Mouse (Mus musculus) spleen, postnatal 14 days (tissue): Measurements from ENCODE around the gene Fgf8.

Experiments
- DNase-seq, 2 experiments: peaks; one replicate each; pipeline ENCODE4 v3.0.0; 2021 to 2022; ENCODE audit warnings: low spot score in 2 of 2

The Fgf8 gene

DNA sequence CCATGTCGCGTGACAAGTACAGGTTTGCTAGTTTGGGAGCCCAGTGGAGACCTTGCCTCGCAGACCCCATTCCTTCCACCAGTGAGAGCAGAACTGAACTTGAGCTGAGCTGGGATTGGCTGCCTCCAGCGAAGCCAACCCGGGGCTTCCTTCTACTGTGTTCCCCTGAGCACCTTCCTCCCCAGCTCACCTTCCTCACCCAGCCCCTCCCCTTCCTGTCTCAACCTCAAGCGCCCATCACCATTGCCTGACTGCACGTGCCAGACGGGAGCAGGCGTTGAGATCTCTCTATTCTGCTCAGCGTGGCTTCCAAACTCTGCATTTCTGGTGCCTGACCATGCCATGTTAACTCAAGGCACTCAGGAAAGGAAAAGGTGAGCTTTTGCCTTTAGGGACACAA lies 15.5 kb downstream of the Fgf8 start:
- no peak for DNase-seq

DNA sequence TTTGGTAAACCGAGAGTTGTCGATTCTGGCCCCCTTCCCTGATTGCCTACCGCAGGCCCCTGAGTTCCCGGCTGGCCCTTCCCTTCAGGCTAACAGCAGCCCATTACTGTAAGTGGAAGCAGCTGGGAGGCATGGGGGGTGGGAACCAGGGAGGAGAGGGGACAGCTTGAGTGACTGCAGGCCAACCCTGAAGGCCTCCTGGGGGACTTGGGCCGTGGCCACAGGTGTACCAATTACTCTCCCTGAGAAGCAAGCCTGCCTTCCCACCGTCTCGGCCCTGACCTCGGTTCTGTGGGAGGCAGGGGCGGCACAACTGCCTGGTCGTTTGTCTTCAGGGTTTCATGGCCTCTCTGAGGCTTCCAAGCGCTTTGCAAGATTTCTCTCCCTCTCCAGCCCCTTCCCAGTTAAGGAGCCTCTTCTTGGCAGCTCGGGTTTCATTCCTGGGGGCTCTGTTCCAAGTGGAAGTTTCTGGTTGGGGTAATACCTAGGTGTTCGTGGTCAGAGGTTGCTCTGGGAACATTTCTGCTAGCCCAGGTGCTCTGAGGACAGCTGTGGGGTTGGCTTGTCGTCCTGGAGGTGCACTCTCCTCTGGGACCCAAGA lies 16.9 kb downstream of the Fgf8 start:
- no peak for DNase-seq

DNA sequence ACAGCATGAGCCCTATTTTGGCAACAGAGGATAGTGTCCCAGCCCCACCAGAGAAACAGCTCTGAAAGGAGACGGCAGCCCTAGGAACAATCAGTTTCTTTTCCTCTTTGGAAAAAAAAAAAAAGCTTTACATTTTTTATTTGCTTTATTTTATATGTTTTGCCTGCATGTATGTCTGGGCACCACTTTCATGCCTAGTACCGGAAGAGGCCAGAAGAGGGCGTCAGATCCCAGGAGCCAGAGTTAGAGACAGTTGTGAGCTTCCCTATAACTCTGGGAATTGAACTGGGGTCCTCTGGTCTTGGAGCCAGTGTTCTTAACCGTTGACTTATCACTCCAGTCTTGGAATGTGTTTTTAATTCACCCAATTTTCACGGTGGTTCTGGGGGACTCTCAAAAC lies 20.5 kb downstream of the Fgf8 start:
- no peak for DNase-seq

DNA sequence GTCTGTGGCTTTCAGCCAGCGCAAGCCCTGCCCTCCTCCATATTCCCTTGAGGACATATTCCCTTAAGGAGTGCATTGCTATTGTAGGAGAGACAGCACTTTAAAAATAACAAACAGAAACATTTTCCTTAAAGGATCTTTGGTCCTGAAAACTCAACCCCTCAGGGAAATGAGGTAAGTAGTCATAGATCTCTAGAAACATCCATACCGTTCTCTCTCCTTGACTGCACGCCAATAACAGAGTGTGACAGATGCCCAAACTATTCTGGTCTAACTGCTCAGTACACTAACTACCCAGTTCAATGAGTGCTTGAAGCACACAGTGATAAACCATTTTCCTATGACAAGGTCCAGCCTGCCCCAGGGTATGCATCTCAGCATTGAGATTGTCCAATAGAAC lies 24.4 kb downstream of the Fgf8 start:
- no peak for DNase-seq

DNA sequence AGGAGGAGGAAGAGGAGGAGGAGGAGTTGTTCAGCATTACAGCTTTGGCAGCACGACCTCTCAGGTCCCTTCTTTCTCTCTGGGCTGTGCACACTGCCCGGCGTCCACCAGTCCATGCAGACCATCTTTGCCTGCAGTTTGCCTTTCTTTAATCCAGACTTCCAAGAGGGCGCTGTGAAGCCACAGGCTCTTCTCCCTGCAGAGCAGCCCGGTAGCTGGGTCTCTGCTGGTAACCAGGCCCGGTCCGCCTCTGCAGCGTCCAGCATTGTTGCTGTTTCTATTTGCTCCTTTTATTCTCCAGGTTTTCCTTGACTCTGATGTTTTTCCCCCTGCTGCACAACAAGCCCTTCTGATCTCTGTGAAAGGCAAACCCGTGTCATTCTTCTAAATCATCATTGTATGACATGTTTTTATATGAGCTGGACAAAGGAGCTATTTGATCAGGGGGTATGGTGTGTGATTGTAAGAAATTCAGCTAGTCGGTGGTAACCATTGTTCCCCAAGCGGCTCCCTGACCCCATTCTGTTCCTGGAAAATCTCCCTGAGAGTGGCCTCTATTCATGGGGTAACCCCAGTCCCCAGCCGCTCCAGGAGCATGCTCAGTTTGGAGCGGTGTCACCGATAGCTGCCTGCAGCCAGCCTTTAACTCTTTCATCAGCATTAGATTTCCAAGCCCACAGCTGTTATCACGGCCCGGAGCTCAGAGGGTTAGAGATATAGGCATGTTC lies 25.1 kb downstream of the Fgf8 start:
- DNase-seq, result no peak

DNA sequence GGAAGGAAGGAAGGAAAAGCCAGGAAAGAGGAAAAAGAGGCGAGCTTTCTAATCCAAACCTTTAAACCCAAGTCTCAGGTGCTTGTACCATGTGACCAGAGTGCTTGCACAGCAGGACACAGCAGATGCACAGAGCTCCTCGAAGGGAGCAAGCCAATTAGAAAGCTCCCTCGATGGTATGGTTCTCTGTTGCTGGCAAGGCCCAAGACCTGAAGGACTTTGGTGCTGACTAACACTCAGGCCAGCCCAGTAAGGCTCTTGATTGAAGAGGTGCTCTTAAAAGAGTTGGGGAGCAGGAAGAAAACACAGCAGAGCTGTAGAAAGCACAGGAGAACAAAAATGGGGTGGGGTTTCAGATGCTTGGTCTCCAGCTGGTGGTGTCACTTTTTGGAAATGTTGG lies 34.0 kb downstream of the Fgf8 start:
- DNase-seq, result no peak

DNA sequence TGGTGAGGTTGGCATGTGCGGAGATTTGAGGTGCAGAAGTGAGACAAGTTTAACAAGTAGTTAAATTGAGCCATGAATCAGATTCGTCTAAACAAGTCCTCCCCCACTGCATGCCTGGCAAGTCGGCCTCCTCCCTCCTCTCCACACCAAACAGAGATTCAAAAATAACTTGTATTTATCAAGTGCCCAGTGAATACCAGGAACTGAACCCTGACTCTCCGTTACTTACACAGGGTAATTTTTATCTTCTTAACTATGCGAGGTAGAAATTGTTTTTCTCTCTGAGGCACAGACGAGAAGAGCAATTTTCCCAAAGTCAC lies 46.5 kb downstream of the Fgf8 start:
- no peak for DNase-seq

DNA sequence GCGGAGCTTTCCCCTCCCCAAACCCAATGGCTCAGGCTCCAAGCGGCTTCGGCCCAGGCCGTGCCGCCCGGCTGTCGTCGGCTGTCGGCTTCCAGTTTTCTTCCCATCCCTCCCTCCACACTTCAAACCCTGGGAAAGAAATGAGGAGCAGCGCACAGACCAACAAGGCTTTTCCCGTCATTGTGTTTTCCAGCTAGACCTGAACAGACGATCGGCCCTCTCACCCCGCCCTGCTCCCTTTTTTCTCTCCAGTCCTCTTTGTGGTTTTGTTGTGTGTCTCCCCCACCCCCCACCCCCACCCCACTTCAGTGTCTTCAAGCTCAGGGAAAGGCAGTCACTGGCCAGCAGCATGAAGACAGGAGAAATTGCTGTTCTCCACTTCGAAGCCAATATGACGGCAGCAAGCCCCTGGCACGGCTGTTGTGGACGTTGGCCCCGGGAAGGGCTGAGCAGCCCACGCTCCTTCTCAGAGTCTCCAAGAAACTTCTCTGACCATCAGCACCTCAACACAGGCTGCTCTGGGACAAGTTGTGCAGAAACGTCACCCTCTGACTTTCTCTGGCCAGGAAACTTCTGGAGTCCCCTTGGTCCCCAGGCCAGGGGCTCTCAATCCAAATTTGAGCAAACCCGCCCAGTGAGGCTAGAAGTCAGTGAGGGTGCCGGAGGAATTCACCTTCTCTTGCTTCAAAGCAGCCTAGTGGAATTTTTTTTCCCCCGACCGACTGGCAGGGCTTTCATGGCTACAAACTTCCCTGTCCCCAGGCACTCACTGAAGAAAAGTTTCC lies 47.0 kb downstream of the Fgf8 start:
- DNase-seq, result no peak

DNA sequence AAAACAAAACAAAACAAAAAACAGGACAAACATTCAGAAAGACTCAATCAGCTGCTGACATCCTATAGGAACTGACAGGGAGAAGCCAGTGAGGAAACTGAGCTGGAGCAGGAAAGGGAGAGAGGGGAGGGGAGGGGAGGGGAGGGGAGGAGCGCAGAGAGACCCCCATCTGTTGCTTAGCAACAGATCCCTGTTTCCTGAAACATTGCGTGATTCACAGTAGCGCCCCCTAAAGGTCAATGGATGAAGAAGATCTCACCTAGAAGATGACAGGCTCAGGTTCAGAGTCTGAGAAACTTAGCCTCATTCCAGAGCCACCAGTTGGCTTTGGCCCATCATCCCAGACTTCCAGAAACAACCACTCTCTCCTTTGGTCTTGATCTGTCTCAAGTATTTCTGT lies 48.7 kb downstream of the Fgf8 start:
- DNase-seq, result no peak

DNA sequence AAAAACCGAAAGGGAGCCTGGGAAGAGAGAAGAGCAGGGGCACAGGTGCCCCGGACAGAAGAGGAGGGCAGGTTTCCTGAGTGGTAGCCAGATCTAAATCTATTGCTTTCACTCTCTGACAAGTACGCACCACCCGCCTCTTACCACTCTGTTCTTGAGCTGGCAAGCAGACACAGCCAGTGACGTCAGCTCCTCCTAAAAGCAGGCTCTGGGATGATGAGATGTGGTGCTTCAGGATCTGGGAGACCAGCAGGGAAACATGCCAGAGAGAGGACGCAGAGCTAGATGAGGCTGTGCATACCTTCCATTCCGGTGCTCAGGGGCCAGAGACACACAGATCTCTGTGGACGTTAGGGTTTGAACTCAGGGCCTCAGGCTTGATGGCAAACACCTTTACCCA lies 50.5 kb downstream of the Fgf8 start:
- DNase-seq, result no peak

DNA sequence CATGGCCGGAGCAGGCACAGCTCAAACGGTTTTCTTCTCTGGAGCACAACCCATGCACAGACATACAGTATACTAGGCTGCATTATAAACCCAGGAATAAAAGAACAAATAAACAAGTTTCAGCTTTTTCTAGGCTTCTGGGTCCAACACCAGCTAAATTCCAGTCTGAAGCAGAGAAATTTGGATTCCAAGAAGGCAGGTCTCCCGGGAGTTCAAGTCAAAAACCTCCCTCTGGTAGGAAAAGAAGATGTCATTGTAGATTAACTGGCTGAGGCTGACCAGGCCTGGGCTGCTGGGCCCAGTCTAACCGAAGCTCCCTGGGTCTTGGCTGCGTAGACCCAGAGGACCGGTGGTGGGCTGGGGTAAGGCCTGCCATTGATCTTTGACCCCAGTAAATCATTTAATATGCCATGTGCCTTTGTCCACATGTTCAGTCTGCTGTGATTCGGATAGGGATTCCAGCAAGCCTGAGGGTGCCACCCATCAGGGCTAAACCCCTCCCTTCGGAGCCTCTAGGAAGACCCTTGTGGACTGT lies 51.6 kb downstream of the Fgf8 start:
- no peak for DNase-seq

DNA sequence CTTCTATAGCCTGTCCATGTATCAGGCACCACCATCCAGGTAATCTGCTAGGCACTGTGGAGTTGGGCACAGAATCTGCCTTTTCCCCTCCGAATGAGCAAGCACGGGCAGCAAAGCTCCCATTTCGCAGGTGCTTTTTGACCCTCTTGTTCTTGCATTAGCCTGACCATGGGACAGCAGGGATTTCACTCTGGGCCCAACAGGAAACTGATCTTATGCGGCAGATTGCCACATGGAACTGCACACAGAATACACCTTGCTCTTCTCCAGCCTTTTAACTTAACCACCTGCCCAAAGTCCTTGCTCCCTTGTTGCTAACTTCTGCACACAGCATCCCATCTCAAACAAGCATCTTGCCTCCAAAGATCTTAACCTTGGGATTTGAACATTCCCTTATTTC lies 55.7 kb downstream of the Fgf8 start:
- DNase-seq, result no peak
